Mouse (Mus musculus) yolk sac, embryonic 10.5 days (tissue): ENCODE measurements at regions not wholly inside any gene's neighbourhood (a gene's known extent, or its start where the extent isn't known, plus 50 kb on each side); places are given as distances from the start of the nearest gene placed in this dataset.

ENCODE experiments used
- DNase-seq: peaks from one replicate; pipeline ENCODE4 v3.0.0-alpha.2; 2017; ENCODE audit warnings: low spot score

DNA sequence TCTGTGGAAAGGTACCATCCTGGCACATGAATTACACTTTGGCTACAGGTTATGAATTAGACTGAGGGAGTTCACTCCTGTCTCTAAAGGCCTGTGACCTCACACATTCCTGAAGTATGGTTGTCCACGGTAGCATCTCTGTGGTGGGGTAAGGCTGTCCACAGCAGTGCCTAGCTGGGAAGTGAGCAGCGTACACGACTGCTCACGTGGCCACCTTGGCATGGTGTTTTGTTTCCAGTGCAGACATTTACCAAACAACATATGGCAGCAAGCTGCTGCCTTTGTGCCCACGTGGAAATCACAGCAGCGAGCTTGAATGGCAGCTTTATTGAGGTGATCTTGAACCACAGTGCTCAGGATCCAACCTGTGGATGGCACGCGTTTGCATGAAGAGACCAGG is 140.7 kb upstream of the A230072I06Rik start:
- no peak for DNase-seq

DNA sequence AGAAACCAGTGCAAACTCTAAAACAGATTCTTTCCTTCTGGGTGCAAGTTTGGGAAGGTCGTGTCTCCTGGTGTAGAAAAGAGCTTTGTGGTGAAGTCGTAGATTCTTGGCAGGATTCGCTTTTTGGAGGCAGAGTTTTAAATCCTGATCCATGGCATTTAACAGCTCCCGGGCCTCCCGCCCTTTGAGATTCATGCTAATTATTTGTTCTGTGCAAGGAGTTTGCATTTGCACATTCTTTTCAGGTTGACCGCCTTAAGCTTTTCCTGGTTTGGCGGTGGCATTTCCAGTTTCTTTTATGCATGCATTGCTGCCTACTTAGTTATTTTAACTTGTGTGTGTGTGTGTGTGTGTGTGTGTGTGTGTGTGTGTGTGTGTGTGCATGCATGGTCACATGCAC is 126.9 kb upstream of the A230072I06Rik start:
- DNase-seq = no peak

DNA sequence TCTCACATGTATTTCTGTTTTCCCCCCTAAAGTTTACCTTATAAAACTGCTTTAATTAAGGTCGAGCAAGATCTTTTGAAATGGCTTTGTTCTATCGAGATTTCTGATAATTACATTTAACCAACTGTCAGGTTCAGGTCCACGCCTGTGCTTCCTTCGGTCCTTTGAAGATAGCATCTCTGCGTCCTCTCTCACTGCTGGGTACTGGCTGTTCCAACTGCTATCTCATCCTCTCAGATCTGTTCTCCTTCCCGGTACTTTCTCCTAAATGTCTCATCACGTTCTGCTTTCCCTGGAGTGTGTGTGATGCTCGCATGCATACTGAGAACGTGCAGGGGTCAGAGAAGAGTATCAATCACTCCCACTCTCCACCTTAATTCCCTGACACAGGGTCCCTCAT is 125.8 kb upstream of the A230072I06Rik start:
- no peak for DNase-seq

DNA sequence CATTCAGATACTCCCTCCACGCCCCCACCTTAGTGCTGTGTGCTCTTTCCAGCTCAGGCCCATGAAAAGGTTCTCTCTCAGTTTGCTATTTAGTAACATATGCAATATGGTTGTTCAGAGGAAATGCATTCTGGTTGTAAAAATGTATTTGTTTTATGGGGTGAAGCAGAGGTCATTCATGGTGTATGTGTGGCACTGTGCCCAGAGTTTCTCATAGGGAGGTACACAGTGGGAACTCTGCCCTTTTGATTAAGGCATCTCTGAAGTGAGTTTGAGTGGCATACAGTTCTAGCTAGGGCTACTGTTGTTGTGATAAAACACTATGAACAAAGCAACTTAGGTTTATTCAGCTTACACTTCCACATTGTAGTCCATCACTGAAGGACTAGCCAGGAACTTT is 121.7 kb upstream of the A230072I06Rik start:
- DNase-seq = no peak

DNA sequence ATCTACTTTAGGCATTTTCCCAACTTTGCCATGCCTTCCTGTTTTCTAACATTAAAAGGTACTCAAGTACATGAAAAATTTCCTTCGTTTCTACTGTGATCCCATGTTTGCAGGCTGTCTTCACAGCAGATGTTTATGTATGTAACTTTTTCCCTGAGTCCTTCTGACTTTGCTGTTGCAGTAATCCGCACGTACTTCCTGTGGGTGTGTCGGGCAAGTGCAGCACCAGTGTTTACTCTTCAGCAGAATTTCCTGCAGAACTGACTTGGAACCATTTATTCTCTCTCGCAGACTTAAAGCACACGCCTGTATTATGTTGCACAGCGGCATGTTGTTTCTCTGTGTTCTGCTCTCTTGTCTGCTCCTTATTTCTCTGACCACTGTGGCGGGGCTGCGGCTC is 120.4 kb upstream of the A230072I06Rik start:
- no peak for DNase-seq

DNA sequence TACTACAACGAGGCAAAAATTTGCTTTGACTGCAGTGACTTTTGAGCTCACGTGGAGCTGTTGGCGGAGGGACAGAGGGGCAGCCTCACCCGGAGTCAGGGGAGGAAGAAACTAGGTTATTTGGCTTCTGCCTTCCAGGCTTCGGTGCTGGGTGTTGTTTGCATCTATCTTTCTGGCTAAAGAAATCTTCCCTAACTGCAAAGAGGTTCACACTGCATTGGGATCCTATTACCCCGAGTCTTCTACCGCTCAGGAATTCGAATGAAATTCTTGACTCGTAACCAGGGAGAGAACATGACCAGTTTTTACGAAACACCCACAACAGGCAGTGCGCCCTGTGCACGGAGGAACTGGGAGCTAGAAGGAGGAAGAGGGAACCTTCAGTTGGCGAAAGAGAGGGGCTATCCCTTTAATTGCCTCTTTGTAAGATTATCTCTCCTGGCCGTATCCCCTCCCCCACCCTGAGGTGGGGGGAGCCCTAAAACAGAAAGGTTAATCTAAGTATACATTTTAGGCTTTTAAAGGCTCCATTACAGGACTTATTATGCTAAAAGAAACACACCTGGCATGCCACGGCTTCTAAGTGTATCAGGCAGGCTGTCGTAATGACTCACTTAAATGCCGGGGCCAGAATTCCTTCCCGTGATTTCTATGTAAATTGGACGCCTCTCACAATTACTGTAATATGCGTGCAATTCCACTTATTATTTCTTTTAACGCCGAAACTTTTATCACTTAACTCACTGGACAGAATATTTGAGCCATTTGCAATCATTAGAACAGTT is 115.5 kb upstream of the A230072I06Rik start:
- DNase-seq = no peak

DNA sequence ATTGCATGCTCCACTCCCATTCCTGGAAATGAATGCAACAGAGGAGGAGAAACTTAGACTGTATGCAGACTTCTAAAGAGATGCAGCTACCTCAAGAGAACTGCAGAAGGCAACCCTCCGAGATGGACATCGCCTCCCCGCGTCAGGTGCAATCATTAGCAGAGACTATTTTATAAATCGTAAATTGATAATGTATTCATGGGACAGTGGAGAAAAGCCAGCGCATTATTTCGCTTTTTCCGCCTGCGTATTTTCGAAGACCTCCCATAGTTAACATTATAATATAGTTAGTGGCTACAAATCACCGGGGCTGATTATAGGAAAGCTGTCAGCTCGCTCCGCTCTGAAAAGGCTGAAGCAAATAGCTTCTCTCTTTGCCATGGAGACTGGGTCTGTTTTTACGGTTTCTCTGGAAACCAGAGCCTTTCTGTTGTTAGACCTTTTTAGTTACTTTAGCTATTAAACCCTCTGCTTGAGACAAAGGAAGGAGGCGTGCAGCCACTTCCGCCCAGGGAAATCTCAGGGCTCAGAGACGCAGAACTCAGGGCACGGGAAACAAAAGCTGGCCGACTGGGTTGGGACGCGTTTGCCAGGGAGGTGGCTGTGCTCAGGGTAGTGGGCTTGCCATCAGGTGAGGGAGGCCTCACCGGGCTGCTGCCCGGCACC is 113.0 kb upstream of the A230072I06Rik start:
- no peak for DNase-seq

DNA sequence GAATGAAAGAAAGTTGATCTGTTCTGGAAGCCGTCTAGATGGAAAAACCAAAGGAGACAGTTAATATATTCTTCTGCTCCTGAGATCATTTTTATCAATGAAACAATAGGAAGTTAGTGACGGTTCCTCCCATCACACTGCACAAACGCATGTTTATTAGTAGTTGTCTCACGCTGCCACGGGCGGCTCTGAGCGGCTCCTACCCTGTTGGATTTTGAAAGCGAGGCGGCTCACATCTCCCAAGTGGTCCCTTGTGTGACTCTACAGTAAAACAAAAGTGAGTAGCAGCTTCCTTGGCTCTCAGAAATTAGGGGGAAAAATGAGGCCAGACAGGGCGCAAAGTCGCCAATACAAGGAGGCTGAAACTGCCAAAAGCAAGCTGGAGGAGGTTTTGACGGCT is 106.8 kb upstream of the A230072I06Rik start:
- DNase-seq = no peak

DNA sequence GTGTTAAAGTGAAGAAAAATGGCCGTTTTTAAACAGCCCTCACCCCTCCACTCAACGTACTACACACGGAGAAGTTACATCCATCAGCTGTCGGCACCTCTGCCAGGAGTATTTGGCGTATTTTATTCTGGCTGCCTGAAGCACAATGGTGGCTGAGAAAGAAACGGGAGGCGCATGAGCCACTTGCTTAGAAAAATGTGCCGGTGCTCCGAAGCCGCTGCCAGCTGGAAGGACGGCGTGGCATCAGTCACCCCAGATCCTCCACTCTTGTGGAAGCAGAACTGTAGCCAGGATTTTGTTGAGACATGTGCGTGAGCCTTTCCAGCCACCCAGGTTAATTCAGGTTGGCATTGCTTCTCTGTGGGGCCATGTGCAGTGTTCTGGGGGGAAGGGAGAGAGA is 103.1 kb upstream of the A230072I06Rik start:
- DNase-seq = no peak

DNA sequence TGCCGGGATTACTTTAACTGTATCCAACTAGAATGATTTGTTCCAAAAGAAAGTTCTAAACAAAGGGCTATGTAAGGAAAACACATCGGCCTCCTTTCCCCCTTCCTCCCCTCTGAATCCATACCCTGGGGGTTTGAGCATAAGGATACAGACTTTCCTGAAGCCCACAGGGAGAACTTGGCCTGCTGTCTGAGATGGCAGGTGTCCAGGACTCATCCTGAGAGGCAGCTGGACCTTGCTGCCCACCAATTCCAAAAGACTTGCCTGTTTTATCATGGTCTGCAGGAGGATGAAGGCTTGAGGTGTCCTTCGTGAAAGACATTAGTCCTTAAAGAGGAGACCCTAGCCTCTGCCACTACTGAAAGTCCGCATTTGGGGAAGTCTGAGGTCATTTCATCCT is 94.0 kb upstream of the A230072I06Rik start:
- no peak for DNase-seq

DNA sequence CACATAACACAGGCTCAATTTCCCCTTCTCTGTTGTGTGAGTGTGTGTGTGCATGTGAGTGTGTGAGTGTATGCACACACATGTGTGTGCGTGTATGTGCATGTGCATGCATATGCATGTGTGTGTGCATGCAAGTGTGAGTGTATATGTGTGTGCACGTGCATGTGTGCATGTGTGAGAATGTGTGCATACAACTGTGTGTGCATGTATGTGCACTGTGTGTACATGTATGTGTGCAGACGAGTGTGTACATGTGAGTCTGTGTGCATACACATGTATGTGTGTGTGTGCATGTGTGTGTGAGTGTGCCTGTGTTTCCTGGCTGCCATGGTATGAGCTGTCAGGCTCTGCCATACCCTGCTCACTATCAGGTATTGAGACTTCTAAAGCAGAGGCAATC is 91.3 kb upstream of the A230072I06Rik start:
- no peak for DNase-seq

DNA sequence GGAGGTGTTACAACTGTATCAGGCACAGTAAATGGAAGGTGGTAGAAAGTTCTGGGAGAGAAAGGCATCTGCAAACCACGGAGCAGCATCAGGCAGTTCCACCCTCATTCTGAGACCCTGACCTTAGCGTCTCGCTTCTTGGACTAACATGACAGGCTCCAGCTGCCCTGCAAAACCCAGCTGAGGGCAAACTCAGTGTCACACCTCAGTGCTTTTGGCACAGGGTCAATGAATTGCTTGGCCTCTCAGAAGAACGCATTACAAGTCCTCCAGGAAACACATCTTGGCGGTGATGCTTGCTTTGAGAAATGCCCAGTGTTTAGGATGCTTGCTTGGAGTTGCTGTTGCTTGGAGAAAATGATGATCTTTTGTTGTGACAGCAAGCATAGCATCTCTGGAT is 90.2 kb upstream of the A230072I06Rik start:
- DNase-seq = no peak

DNA sequence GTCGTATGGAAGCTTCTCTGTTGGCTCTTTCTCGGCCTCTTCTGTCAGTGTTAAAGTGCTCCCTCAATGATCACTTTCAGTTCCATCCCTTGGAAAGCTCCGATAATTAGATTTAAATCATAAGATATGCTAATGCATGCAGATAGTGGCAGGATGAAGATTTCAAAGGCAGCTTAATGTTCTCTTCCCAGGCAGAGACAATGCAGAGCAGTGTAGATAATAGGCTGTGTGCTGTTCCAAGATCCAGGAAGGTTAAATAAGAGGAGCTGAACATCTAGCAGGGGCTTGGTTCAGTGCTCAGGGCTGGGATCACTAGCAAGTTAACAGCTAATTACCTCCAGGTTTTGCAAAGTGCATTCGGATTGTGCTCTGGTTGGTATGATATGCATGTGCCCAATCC is 89.7 kb upstream of the A230072I06Rik start:
- DNase-seq = no peak

DNA sequence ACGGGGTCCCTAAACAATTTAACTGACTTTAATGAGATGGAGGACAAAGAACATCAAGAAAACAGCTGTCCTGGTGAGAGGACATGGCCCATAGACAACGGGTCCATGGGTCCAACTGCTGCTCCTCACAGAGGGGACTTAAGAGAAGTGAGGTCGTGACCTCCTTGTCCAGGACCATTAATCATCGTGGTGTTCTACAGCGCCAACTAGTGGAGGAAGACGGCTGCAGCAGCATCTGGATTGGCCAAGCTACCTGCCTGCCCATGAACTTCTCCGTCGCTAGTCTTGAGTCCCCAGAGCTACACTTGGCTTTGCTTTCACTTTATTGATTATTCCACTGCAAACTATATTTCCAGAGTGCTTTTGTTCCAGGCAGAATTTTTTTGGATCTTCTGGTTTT is 86.6 kb upstream of the A230072I06Rik start:
- peak; percentile 13 for DNase-seq

DNA sequence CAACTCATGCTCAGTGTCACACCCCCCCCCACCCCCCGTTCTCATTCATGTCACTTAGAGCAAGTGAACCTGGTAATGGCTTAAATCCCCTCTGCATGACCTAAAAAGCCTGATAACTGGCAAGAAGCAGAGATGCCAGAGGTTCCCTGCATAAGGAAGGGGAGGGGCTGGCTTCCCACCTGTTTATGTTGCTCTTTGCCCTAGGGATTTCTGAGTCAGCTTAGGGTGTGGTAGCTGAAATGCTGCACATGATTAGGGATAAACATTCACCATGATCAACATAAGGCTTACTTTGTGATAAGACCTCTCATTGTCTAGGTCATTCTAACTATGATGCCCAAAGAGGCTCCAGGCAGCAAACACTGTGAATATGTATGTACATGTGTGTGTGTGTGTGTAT is 72.7 kb upstream of the A230072I06Rik start:
- no peak for DNase-seq

DNA sequence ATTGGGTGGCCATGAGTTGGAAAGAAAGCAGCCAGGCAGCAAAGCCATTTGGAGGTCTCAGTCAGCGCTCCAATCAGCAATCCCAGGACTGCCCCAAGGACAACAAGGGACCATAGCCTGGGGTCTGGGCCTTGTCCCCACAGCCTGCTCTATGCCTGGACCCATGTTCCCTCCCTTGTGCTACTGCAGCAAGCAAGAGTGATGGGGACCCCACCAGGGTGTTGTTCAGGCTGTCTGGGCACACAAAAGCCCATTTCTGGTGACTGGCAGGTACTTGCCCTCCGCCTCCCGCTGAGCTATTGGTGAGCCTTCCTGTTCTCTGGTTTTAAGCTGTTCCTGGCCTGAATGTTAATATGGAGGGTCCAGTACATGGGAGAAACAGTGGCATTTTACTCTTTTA is 71.2 kb upstream of the A230072I06Rik start:
- no peak for DNase-seq

DNA sequence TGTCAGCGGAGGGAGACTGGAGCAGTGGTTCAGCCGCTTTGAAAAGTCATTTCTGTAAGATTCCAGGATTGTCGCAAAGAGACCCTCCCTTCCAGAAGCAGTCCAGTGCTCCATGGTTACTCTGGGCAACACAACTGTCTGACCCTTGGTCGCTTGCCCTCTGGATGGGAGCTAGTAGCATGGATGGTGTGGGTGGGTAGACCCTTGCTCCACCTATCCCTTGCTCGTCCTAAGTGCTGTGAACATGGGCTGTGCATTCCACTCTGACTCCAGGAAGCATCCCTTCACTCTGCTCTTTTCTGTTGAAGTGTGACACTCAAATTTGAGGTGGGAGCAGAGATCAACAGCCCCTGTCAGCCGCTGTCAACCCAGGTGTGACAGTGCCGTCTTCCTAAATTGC is 64.8 kb upstream of the A230072I06Rik start:
- DNase-seq = no peak

DNA sequence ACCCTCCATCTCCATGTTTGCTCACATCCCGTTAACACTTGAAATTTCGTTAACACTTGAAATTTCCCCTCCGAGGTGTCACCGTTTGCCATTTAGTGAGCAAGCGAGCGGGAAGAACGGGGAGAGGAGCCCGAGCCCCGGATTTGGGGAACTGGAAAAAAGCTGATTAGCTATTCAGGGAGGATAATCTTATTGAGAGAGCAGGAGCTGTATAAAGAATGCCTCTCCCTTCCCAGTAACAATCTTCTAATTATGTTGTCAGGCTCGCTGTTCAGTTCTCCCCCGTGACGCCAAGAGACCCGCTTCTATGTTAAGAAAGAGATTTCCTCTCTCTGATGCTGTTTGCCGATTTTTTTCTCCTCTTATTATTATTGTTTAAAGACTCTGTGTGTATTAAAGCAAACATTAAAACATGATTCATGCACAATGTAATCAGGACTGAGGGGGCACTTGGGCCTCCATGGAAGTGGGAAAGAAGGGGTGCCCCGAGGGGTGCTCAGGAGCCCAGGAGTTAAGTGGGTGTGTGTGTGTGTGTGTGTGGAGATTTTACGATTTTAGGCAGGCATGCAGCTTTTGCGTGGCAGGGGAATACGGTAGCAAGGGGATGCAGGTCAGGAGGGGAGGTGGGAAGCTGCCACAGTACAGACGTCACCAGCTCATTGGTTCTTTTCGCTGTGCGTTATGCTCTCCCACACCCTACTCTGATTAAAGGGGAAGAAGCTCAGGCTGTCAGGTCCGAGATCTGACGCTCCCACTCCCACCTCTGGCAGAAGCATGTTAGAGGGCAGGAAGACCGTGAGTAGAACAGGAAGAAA is 64.2 kb upstream of the A230072I06Rik start:
- no peak for DNase-seq

DNA sequence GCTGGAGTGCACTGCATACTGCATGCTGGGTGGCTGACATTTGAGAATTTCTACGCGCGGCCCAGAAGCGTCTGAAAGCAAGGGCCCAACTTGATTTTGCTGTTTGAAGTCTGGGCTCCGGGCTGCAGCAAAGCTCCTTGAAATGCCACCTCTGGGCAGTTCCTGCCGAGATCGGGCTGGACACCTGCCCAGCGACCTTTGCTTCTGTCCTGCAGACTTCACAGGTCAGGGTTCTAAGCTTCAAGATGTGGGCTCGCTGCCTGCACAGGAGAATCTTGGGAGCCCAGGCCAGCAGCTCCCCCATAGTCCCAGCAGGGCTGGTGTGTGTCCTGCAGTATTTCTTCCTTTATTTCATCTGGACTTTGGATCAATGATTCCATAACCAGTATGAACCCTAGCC is 57.1 kb upstream of the A230072I06Rik start:
- no peak for DNase-seq

DNA sequence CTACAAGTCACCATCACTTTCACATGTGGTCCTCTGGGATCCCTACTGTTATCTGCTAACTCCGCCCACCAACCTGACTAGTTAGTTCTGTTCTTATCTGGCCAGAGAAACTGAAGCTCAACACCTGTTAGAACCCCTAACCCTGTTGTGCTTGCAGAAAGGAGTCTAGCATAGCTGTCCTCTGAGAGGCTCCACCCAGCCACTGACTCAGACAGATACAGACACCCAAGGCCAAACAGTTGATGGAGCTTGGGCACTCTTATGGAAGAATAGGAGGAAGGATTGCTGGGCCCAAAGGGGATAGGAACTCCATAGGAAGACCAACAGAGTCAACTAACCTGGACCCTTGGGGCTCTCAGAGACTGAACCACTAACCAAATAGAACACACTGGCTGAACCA is 55.2 kb upstream of the A230072I06Rik start:
- DNase-seq = no peak
